Mouse (Mus musculus) limb, embryonic 14.5 days (tissue): ENCODE measurements around the gene Spata13. TPM values are rescaled to one million over a fixed set of nuclear protein-coding genes. Genes with fewer than 3 reads are reported as not detected.

ENCODE experiments used
- ATAC-seq: fragments of 200-750 bp; cut with Nextera tagmentation; 2 replicates; pipeline ENCODE4 v1.8.0; 2017; ENCODE audit warnings: low read depth, moderate number of reproducible peaks, moderate TSS enrichment; ENCODE audit not compliant: low FRiP score
- DNase-seq: peaks from one replicate; pipeline ENCODE4 v3.0.0-alpha.2; 2015; ENCODE audit warnings: low spot score
- H3K27ac ChIP-seq: fragments of 300-500 bp; sonication (generic); replicated peaks from 2 replicates; pipeline ENCODE4 v1.5.1; 2014; ENCODE audit warnings: low read depth, mild to moderate bottlenecking, low read length, moderate library complexity, mixed read lengths
- H3K27me3 ChIP-seq: fragments of 300-500 bp; sonication (generic); 2 replicates; pipeline ENCODE4 v1.6.1; 2014; ENCODE audit warnings: low read length, mixed read lengths; ENCODE audit not compliant: control insufficient read depth, insufficient read depth
- H3K36me3 ChIP-seq: fragments of 300-500 bp; sonication (generic); 2 replicates; pipeline ENCODE4 v1.6.1; 2014; ENCODE audit warnings: mild to moderate bottlenecking, low read length, moderate library complexity, mixed read lengths; ENCODE audit not compliant: control insufficient read depth, insufficient read depth
- H3K4me1 ChIP-seq: fragments of 300-500 bp; sonication (generic); 2 replicates; pipeline ENCODE4 v1.6.1; 2014; ENCODE audit warnings: antibody characterized with exemption, low read length, mixed read lengths; ENCODE audit not compliant: control insufficient read depth, insufficient read depth
- H3K4me2 ChIP-seq: fragments of 300-500 bp; sonication (generic); replicated peaks from 2 replicates; pipeline ENCODE4 v1.6.1; 2014; ENCODE audit warnings: low read depth, mild to moderate bottlenecking, low read length, moderate library complexity; ENCODE audit not compliant: severe bottlenecking
- H3K4me3 ChIP-seq: fragments of 300-500 bp; sonication (generic); replicated peaks from 2 replicates; pipeline ENCODE4 v1.5.1; 2014; ENCODE audit warnings: low read length
- H3K9ac ChIP-seq: fragments of 300-500 bp; sonication (generic); 2 replicates; pipeline ENCODE4 v1.6.1; 2014; ENCODE audit warnings: mild to moderate bottlenecking, low read depth, low read length, moderate library complexity; ENCODE audit not compliant: severe bottlenecking
- H3K9me3 ChIP-seq: fragments of 300-500 bp; sonication (generic); 2 replicates; pipeline ENCODE4 v1.6.1; 2016; ENCODE audit warnings: low read length; ENCODE audit not compliant: control insufficient read depth
- POLR2A ChIP-seq: fragments of 200-500 bp; IDR thresholded peaks from 2 replicates; pipeline ENCODE4 v1.8.0; 2012; ENCODE audit warnings: inconsistent platforms, mild to moderate bottlenecking, moderate library complexity, borderline replicate concordance; ENCODE audit not compliant: insufficient read depth, insufficient read length; ENCODE audit errors: extremely low read depth
- WGBS: fragments of 180-500 bp; shearing (Covaris S2); extraction: QIAGEN DNeasy Blood & Tissue Kit; methylation state at CpG from one replicate; pipeline ENCODE4 v1.1.7; 2014; 5-methylcytosine and 5-hydroxymethylcytosine counted together
- polyA plus RNA-seq, 2 experiments: library from polyadenylated mRNA; depleted of rRNA in 1 of 2; stranded (reverse) in 1 of 2; unstranded in 1 of 2; fragments of >200 nt; fragmentation: Nextera tagmentation in 1 of 2; extraction: Ambion mirVana in 1 of 2; gene quantifications; 2 replicates each; pipeline versions ENCODE4 v1.2.1 to v1.2.3; 2012 to 2014

Spata13 gene
- polyA plus RNA-seq, 2 experiments: 6.8 to 9.5 TPM

GRCm38 (mm10) chr14:60661281-60661680 lies 27.5 kb downstream of the Spata13 start:
- no peak for TF ChIP-seq POLR2A
- 90% methylated on average over 5 of the region's 5 CpGs for WGBS
- Histone ChIP-seq H3K9ac (no peak overlapping the region), H3K4me3 (no peak overlapping the region), H3K27ac (no peak overlapping the region), H3K9me3 (no peaks in the 10 kb centered on the region), H3K36me3 (no peaks in the 10 kb centered on the region), H3K4me1 (peaks cover 1% of the 10 kb centered on the region), H3K27me3 (no peaks in the 10 kb centered on the region), H3K4me2 (no peak overlapping the region)
- ATAC-seq: no peak
- DNase-seq: no peak

GRCm38 (mm10) chr14:60663309-60663940 lies 29.6 kb downstream of the Spata13 start:
- TF ChIP-seq POLR2A: no peak
- DNase-seq: no peak
- no peaks in the 10 kb centered on the region for H3K27me3 ChIP-seq
- H3K4me2 ChIP-seq: no peak overlapping the region
- no peaks in the 10 kb centered on the region; the same call in 1 of the 2 replicates for H3K4me1 ChIP-seq
- WGBS: 91% methylated on average over 11 of the region's 11 CpGs
- no peaks in the 10 kb centered on the region for H3K9me3 ChIP-seq
- H3K36me3 ChIP-seq: no peaks in the 10 kb centered on the region
- no peak overlapping the region for H3K9ac ChIP-seq
- H3K4me3 ChIP-seq: no peak overlapping the region
- no peak for ATAC-seq
- no peak overlapping the region for H3K27ac ChIP-seq

- 60% methylated on average over 4 of the region's 4 CpGs for WGBS
- TF ChIP-seq POLR2A: no peak
- Histone ChIP-seq H3K4me2 (no peak overlapping the region), H3K36me3 (no peaks in the 10 kb centered on the region), H3K4me1 (no peaks in the 10 kb centered on the region; the same call in 1 of the 2 replicates), H3K9ac (no peak overlapping the region), H3K4me3 (no peak overlapping the region), H3K27ac (no peak overlapping the region), H3K27me3 (no peaks in the 10 kb centered on the region), H3K9me3 (no peaks in the 10 kb centered on the region)
- ATAC-seq: no peak
- no peak for DNase-seq
Observed at GRCm38 (mm10) chr14:60664641-60665040, 30.8 kb downstream of the Spata13 start.

- WGBS: 45% methylated on average over 6 of the region's 6 CpGs
- TF ChIP-seq POLR2A: no peak
- H3K27ac ChIP-seq: no peak overlapping the region
- no peaks in the 10 kb centered on the region for H3K27me3 ChIP-seq
- ATAC-seq: no peak
- no peak for DNase-seq
- no peaks in the 10 kb centered on the region for H3K36me3 ChIP-seq
- H3K4me3 ChIP-seq: no peak overlapping the region
- no peak overlapping the region for H3K4me2 ChIP-seq
- no peak overlapping the region for H3K9ac ChIP-seq
- no peaks in the 10 kb centered on the region; the same call in 1 of the 2 replicates for H3K4me1 ChIP-seq
- H3K9me3 ChIP-seq: no peaks in the 10 kb centered on the region
Observed at GRCm38 (mm10) chr14:60665263-60665662, 31.5 kb downstream of the Spata13 start.

- 59% methylated on average over 7 of the region's 7 CpGs for WGBS
- Histone ChIP-seq H3K4me2 (no peak overlapping the region), H3K27ac (no peak overlapping the region), H3K9me3 (no peaks in the 10 kb centered on the region), H3K4me1 (no peaks in the 10 kb centered on the region; the same call in 1 of the 2 replicates), H3K9ac (no peak overlapping the region), H3K27me3 (no peaks in the 10 kb centered on the region), H3K36me3 (no peaks in the 10 kb centered on the region), H3K4me3 (no peak overlapping the region)
- DNase-seq (no peak), ATAC-seq (no peak)
- TF ChIP-seq POLR2A: no peak
Observed at GRCm38 (mm10) chr14:60666252-60666651, 32.5 kb downstream of the Spata13 start.
